Mouse (Mus musculus) spleen, adult 2 months (tissue): Measurements from ENCODE around the gene Chchd4.

ENCODE experiments used
- CTCF ChIP-seq: fragments of 200-500 bp; IDR thresholded peaks from 2 replicates; pipeline ENCODE4 v1.5.1; 2011; ENCODE audit warnings: mild to moderate bottlenecking, inconsistent platforms; ENCODE audit not compliant: insufficient read depth, insufficient read length, insufficient replicate concordance; ENCODE audit errors: extremely low read depth
- POLR2A ChIP-seq: fragments of 200-500 bp; IDR thresholded peaks from 2 replicates; pipeline ENCODE4 v1.6.1; 2011; ENCODE audit warnings: low read depth, low read length, inconsistent platforms

- TF ChIP-seq CTCF (no peak), POLR2A (no peak)
Measured at GRCm38 (mm10) chr6:91476541-91476940, 3.2 kb upstream of the Chchd4 start.
